Mouse (Mus musculus) embryonic fibroblast, embryonic 13.5 days (primary cell): ENCODE data around the gene Tuba1c.

Source experiments
- CTCF ChIP-seq: IDR thresholded peaks from 2 replicates; pipeline ENCODE4 v1.5.1; 2011; ENCODE audit warnings: mild to moderate bottlenecking, control low read depth, low read length, moderate library complexity, borderline replicate concordance; ENCODE audit not compliant: insufficient read depth
- POLR2A ChIP-seq: IDR thresholded peaks from 2 replicates; pipeline ENCODE4 v1.6.1; 2011; ENCODE audit warnings: low read depth, mild to moderate bottlenecking, control low read depth, low read length, moderate library complexity

- TF ChIP-seq POLR2A (no peak), CTCF (no peak)
Observed at GRCm38 (mm10) chr15:99010896-99011295, 18.8 kb upstream of the Tuba1c start.
